11 mouse cellular contexts compared by ENCODE assay signal in the genomic region with DNA sequence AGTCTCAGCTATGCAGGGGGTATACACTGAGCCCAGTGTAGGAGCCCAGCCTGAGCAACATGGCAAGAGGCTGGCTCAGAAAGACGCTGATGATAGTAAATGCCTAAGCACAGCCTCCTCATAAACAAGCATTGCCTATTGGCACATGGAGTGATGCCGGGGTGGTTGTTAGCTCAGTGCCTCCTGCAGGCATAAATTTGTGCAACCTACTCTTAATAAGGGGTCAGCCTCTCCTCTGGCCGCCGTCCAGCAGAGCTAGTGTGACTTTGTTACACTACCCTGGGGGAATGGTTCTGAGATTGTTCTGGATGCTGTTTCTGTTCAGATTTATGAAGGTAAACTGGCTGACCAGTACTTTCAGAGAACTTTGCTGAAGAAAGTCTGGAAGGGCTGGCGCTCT.
"Had no signal": no experiment of that assay in that cellular context is flagged by ENCODE, and none has a peak within 500 bp of the region (broad histone marks: within the 10 kb centered on the region; RNA-seq: fewer than 3 reads in every experiment).

No protein-coding gene starts in this region.

- H3K27me3 ChIP-seq: limb, embryonic 12.5 days; neural tube, embryonic 15.5 days had no signal

- H3K9me3 ChIP-seq: limb, embryonic 12.5 days; neural tube, embryonic 15.5 days had no signal

- H3K4me1 ChIP-seq: limb, embryonic 12.5 days; neural tube, embryonic 15.5 days had no signal

- DNase-seq: lung, adult 18-20 months; midbrain, embryonic 14.5 days; right cerebral cortex, adult 18-20 months; right cerebral cortex, postnatal 25 days; thymus, postnatal 4 days had no signal

- H3K4me3 ChIP-seq: layer of hippocampus, adult 2 months; limb, embryonic 12.5 days; myocyte; neural tube, embryonic 15.5 days had no signal

- H3K9ac ChIP-seq: limb, embryonic 12.5 days; liver, embryonic 14.5 days; neural tube, embryonic 15.5 days had no signal

- H3K4me2 ChIP-seq: limb, embryonic 12.5 days; neural tube, embryonic 15.5 days had no signal

- H3K27ac ChIP-seq: kidney, postnatal 0 days; layer of hippocampus, adult 2 months; limb, embryonic 12.5 days; liver, embryonic 14.5 days; neural tube, embryonic 15.5 days had no signal
